Mouse (Mus musculus) liver, embryonic 11.5 days (tissue): ENCODE data around the gene Zic2. TPM values are rescaled to one million over a fixed set of nuclear protein-coding genes. Genes with fewer than 3 reads are reported as not detected.
A peak's percentile ranks its signal among the peaks of the same experiment; 100 is the strongest.

Source experiments
- ATAC-seq: fragments of 200-750 bp; cut with Nextera tagmentation; replicated peaks from 2 replicates; pipeline ENCODE4 v1.8.0; 2017; ENCODE audit warnings: moderate number of reproducible peaks, mild to moderate bottlenecking, moderate TSS enrichment, moderate library complexity; ENCODE audit not compliant: low FRiP score
- DNase-seq: peaks from one replicate; pipeline ENCODE4 v3.0.0-alpha.2; 2017; ENCODE audit warnings: low spot score
- H3K27ac ChIP-seq: fragments of 300-500 bp; sonication (generic); 2 replicates; pipeline ENCODE4 v1.5.1; 2014; ENCODE audit warnings: mild to moderate bottlenecking, low read depth, low read length, control low read depth
- H3K27me3 ChIP-seq: fragments of 300-500 bp; sonication (generic); replicated peaks from 2 replicates; pipeline ENCODE4 v1.6.1; 2014; ENCODE audit warnings: low read length, mixed read lengths; ENCODE audit not compliant: control insufficient read depth, insufficient read depth
- H3K36me3 ChIP-seq: fragments of 300-500 bp; sonication (generic); 2 replicates; pipeline ENCODE4 v1.6.1; 2014; ENCODE audit warnings: mild to moderate bottlenecking, low read length, moderate library complexity, mixed read lengths; ENCODE audit not compliant: control insufficient read depth, insufficient read depth
- H3K4me1 ChIP-seq: fragments of 300-500 bp; sonication (generic); replicated peaks from 2 replicates; pipeline ENCODE4 v1.6.1; 2014; ENCODE audit warnings: low read length, mixed read lengths; ENCODE audit not compliant: control insufficient read depth, insufficient read depth
- H3K4me2 ChIP-seq: fragments of 300-500 bp; sonication (generic); 2 replicates; pipeline ENCODE4 v1.6.1; 2014; ENCODE audit warnings: mild to moderate bottlenecking, control low read depth, moderate library complexity
- H3K4me3 ChIP-seq: fragments of 300-500 bp; sonication (generic); 2 replicates; pipeline ENCODE4 v1.5.1; 2014; ENCODE audit warnings: low read depth, low read length, control low read depth
- H3K9ac ChIP-seq: fragments of 300-500 bp; sonication (generic); 2 replicates; pipeline ENCODE4 v1.6.1; 2014; ENCODE audit warnings: low read depth, low read length, control low read depth
- H3K9me3 ChIP-seq: fragments of 300-500 bp; sonication (generic); 2 replicates; pipeline ENCODE4 v1.6.1; 2016; ENCODE audit warnings: low read length, inconsistent platforms, mixed read lengths; ENCODE audit not compliant: control insufficient read depth
- WGBS: fragments of 180-500 bp; shearing (Covaris S2); extraction: QIAGEN DNeasy Blood & Tissue Kit; methylation state at CpG from one replicate; pipeline ENCODE4 v1.1.7; 2014; 5-methylcytosine and 5-hydroxymethylcytosine counted together
- polyA plus RNA-seq: library from polyadenylated mRNA; unstranded; fragments of >200 nt; fragmentation: Nextera tagmentation; extraction: Ambion mirVana; gene quantifications from 2 replicates; pipeline ENCODE4 v1.2.1, GENCODE M21; 2014

Gene Zic2
- polyA plus RNA-seq, 1 experiment from 2014 or later = not detected

DNA sequence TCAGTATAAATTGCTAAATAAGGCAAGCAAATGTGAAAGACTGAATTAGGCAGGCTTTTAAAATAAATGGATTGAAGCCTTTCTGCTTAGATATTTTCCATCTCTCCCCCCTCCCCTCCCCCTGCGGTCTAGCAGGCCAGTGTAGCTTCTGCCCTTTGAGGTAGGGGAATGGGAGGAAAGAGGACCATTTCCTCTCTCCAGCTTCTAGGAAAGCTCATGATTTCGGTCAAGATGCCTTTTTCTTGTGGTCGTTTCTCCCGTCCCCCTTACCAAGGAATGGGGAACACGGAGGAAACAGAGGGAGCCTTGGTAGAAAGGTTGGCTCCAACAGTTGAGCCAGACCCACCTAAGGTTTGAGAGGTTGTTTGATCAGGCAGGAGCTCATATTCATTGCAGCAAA is 2.6 kb upstream of the Zic2 start:
- Histone ChIP-seq H3K4me2 (no peak overlapping the region), H3K9me3 (no peaks in the 10 kb centered on the region), H3K4me3 (no peak overlapping the region), H3K27ac (no peak overlapping the region), H3K27me3 (peaks cover 100% of the 10 kb centered on the region), H3K36me3 (no peaks in the 10 kb centered on the region), H3K4me1 (peaks cover 7% of the 10 kb centered on the region; the same call in 1 of the 2 replicates), H3K9ac (no peak overlapping the region)
- no peak for DNase-seq
- 1% methylated on average over 5 of the region's 5 CpGs for WGBS
- no peak for ATAC-seq

DNA sequence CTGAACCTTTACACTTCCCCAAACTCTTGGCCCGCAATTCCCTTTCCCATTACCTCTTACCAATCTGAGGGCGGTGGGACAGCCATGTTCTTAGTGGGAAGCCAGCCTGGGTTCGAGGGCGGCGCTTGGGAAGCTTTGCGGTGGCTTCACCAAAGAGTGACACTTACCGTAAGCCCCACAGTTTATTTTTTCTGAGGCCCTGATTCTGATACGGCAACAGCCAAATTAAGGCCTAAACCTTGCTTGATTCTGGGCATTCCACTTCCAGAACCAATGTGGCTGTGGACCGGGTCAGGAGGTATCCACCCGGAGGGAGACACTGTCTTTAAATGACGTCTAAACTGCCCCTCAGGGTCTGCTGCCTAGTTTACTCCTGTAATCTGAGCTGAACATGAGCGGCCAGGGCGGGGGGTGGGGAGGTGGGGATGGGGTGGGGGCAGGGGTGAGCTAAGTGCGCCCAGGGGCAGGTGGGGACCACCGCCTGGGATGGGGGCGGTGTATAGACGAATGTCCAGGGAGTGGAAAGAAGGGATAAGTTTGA is 2.0 kb upstream of the Zic2 start:
- peaks cover 100% of the 10 kb centered on the region for H3K27me3 ChIP-seq
- H3K4me2 ChIP-seq = no peak overlapping the region
- 2% methylated on average over 17 of the region's 17 CpGs for WGBS
- H3K4me3 ChIP-seq = no peak overlapping the region
- no peak for DNase-seq
- no peak for ATAC-seq
- no peaks in the 10 kb centered on the region for H3K36me3 ChIP-seq
- H3K27ac ChIP-seq = no peak overlapping the region
- H3K9me3 ChIP-seq = no peaks in the 10 kb centered on the region
- no peak overlapping the region for H3K9ac ChIP-seq
- H3K4me1 ChIP-seq = peaks cover 7% of the 10 kb centered on the region; the same call in 1 of the 2 replicates

DNA sequence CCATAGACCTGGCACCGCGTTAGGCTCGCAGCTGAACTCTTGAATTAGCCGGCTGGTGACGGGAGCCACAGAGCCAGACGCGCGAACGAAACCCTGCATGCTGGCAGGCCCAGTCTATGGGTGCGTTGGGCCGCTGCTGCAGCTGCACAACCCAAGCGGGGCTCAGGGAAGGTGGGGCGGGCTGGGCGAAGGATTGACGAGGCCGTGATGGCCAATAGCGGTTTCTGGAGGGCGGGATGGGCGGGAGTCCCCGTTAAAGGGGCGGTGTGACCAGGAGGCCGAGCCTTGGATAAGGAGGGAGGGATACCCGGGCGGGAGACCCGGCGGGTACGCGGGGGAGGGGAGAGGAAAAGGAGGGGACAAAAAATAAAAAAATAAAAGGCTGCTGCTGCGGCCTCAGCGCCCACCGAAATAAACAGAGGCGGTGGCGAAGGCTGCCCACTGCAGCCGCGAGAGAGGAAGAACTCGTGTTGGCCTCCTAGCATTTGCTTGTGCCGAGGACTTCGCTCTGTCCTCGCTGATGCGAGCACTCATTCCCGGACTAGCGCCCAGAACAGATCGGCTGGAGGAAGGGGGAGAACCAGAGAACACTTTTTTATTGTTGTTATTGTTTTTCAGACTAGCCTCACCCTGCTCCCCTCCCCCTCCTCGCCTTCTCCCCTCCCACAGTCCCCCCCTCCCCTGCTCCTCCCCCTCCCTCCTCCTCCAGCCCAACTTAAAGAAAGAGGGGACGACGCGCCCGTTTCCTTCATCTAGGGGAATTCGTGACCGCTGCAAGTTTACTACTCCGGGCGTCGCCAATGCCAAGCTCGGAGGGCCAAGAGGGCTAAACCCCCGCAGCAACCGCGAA is 969 bp upstream of the Zic2 start:
- peak; percentile 59 for DNase-seq
- Histone ChIP-seq H3K36me3 (no peaks in the 10 kb centered on the region), H3K27ac (no peak overlapping the region), H3K9ac (no peak overlapping the region), H3K27me3 (peaks cover 100% of the 10 kb centered on the region), H3K4me3 (peak overlapping the region; percentile 44), H3K4me1 (peaks cover 7% of the 10 kb centered on the region; the same call in 1 of the 2 replicates), H3K9me3 (no peaks in the 10 kb centered on the region), H3K4me2 (peak overlapping the region; percentile 62)
- ATAC-seq = 0 out of 2 replicates have a peak, but pooled peaks have one; percentile 21
- WGBS = 1% methylated on average over 55 of the region's 57 CpGs

- peak overlapping the region; percentile 62 for H3K4me2 ChIP-seq
- no peak for DNase-seq
- no peaks in the 10 kb centered on the region for H3K36me3 ChIP-seq
- H3K4me1 ChIP-seq = peaks cover 7% of the 10 kb centered on the region; the same call in 1 of the 2 replicates
- H3K4me3 ChIP-seq = peak overlapping the region; percentile 44
- H3K9me3 ChIP-seq = no peaks in the 10 kb centered on the region
- H3K27me3 ChIP-seq = peaks cover 99% of the 10 kb centered on the region
- H3K27ac ChIP-seq = no peak overlapping the region
- peak; percentile 15; the same call in 1 of the 2 replicates for ATAC-seq
- H3K9ac ChIP-seq = no peak overlapping the region
- 1% methylated on average over 53 of the region's 65 CpGs for WGBS
These were observed 364 bp downstream of the Zic2 start for GRCm38 (mm10) chr14:122475557-122476040.

DNA sequence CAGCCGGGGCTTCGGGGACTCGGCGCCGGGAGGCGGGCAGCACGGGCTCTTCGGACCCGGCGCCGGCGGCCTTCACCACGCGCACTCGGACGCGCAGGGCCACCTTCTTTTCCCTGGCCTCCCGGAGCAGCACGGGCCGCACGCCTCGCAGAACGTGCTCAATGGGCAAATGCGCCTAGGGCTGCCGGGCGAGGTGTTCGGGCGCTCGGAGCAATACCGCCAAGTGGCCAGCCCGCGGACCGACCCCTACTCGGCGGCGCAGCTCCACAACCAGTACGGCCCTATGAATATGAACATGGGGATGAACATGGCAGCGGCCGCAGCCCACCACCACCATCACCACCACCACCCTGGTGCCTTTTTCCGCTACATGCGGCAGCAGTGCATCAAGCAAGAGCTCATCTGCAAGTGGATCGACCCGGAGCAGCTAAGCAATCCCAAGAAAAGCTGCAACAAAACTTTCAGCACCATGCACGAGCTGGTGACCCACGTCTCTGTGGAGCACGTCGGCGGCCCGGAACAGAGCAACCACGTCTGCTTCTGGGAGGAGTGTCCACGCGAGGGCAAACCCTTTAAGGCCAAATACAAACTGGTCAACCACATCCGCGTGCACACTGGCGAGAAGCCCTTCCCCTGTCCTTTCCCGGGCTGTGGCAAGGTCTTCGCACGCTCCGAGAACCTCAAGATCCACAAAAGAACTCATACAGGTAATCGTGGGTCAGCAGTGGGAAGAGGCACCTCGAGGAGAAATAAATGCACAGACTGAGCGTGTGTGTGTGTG is 996 bp downstream of the Zic2 start:
- peaks cover 99% of the 10 kb centered on the region for H3K27me3 ChIP-seq
- no peak overlapping the region for H3K9ac ChIP-seq
- H3K36me3 ChIP-seq = no peaks in the 10 kb centered on the region
- no peak overlapping the region for H3K27ac ChIP-seq
- ATAC-seq (0 out of 2 replicates have a peak, but pooled peaks have one; percentile 5), DNase-seq (peak; percentile 53)
- H3K4me2 ChIP-seq = peak overlapping the region; percentile 62
- 2% methylated on average over 60 of the region's 62 CpGs for WGBS
- no peaks in the 10 kb centered on the region for H3K9me3 ChIP-seq
- H3K4me3 ChIP-seq = peak overlapping the region; percentile 44
- peaks cover 7% of the 10 kb centered on the region; the same call in 1 of the 2 replicates for H3K4me1 ChIP-seq

DNA sequence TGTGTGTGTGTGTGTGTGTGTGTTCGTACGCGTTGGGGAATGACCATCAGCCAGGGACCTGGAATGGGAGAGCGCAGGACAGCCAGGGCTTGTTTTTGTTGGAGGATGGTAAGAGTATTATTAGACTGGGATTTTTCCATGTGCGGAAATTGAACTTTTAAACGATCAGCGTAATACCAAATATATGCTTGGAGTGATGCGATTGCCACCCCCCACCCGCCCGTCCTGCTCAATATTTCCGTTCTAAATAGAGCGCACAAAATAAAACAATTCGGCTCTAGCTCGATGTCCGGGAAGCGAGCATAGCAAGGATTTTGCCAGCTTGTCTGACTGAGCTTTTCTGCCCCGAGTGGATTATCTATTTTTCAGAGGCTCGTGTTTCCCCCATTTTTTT is 1.6 kb downstream of the Zic2 start:
- Histone ChIP-seq H3K4me3 (no peak overlapping the region), H3K36me3 (no peaks in the 10 kb centered on the region), H3K27ac (no peak overlapping the region), H3K9me3 (no peaks in the 10 kb centered on the region), H3K9ac (no peak overlapping the region), H3K4me1 (peaks cover 7% of the 10 kb centered on the region; the same call in 1 of the 2 replicates), H3K27me3 (peaks cover 99% of the 10 kb centered on the region), H3K4me2 (no peak overlapping the region)
- ATAC-seq (no peak), DNase-seq (peak; percentile 42)
- 2% methylated on average over 18 of the region's 18 CpGs for WGBS

GRCm38 (mm10) chr14:122477261-122477671 is 2.0 kb downstream of the Zic2 start:
- Histone ChIP-seq H3K9ac (no peak overlapping the region), H3K27me3 (peaks cover 99% of the 10 kb centered on the region), H3K36me3 (no peaks in the 10 kb centered on the region), H3K9me3 (no peaks in the 10 kb centered on the region), H3K4me2 (no peak overlapping the region), H3K4me3 (no peak overlapping the region), H3K4me1 (peaks cover 7% of the 10 kb centered on the region; the same call in 1 of the 2 replicates), H3K27ac (no peak overlapping the region)
- ATAC-seq = no peak
- DNase-seq = no peak
- WGBS = 1% methylated on average over 20 of the region's 20 CpGs

DNA sequence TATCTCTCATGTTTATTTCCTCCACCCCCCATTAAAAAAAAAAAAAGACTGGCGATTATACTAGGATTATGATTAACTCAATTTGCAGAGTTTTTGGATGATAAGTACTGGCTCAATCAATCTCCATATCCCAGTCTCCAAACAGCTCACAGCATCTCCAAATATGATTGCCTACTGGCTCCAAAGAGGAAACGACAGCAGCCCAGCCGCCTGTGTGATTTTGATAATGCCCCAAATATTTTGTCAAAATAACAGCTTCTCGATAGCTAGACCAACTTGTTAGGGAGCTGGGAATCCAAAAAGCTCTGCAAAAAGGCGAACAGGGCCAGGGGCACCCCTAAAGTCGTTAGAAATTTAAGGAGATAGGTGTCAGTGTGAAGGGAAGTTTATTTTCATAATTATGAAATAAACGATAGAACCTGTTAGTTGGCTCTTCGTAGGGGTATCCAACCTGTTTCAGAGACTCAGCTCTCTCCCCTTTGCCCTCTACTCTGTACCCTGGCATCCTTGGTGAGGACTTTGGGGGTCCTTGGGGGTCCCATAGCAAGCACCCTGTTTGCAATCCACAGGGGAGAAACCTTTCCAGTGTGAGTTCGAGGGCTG is 2.8 kb downstream of the Zic2 start:
- no peaks in the 10 kb centered on the region for H3K36me3 ChIP-seq
- no peaks in the 10 kb centered on the region for H3K9me3 ChIP-seq
- no peak overlapping the region for H3K27ac ChIP-seq
- no peak for DNase-seq
- no peak for ATAC-seq
- H3K27me3 ChIP-seq = peaks cover 99% of the 10 kb centered on the region
- no peak overlapping the region for H3K4me2 ChIP-seq
- no peak overlapping the region for H3K9ac ChIP-seq
- H3K4me3 ChIP-seq = no peak overlapping the region
- H3K4me1 ChIP-seq = peaks cover 7% of the 10 kb centered on the region; the same call in 1 of the 2 replicates
- WGBS = 2% methylated on average over 9 of the region's 9 CpGs
